Mouse (Mus musculus): ENCODE data around the gene Dus1l. TPM values are rescaled to one million over a fixed set of nuclear protein-coding genes. Genes with fewer than 3 reads are reported as not detected.

Gene Dus1l
- total and polyA plus RNA-seq, 3 experiments, result 20.6 to 23.5 (median 23.3) TPM

DNA sequence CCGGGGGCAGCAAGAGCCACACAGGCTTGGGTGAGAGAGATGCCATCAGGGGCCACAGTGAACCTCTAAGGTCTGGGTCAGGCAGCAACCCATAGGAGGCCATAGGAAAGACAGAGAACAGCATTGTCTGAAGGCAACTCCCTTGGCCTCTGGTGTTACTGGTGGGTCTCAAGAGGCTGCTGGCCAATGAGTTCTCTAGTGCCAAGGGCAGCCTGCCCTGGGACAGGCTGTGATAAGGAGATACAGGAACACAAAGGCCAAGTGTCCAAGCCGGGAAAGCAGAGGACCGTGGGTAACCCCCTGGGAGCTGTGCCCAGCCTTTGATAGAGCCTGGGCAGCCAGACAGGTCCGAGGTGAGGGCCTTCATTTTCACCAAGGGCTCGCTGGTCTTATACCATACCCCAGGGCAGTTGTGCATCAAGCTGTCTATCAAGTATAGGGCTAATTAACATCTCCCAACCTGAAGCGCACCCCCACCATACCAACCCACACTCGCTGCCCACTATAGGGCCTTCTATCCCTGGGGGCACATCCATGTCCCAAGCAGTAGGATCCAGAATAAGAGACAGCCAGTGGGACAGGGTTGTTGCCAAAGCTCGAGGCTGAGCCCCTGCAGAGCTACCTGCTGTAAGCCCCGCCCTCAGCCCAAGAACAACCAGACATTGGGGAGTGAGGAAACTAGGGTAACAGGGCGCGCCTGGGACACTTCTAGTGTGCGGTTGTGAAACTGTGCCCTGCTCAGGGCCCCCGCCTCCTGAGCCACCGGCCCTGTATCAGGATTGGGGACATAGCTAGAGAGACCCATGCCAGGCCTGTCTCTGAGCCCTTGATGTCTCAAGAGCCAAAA lies 25.1 kb upstream of the Dus1l start:
- Histone ChIP-seq H3K27ac (no peak overlapping the region), H3K36me3 (ENCODE audit: control insufficient read depth, insufficient read depth, low read length) (no peaks in the 10 kb centered on the region), H3K9ac (ENCODE audit: low read depth, low read length) (no peak overlapping the region), H3K4me1 (ENCODE audit: control insufficient read depth, insufficient read depth, low read length) (peaks cover 7% of the 10 kb centered on the region), H3K79me2 (replicated peaks; ENCODE audit: control insufficient read depth, insufficient read depth, low read length) (no peaks in the 10 kb centered on the region), H3K4me3 (no peak overlapping the region), H3K27me3 (ENCODE audit: control insufficient read depth, insufficient read depth, low read length) (no peaks in the 10 kb centered on the region)
- no peak for TF ChIP-seq CTCF (IDR thresholded peaks at IDR 0.05)
- no peak for TF ChIP-seq EP300 (IDR thresholded peaks at IDR 0.05; ENCODE audit: insufficient read depth, low read depth, low read length)
- TF ChIP-seq POLR2A (IDR thresholded peaks at IDR 0.05; ENCODE audit: insufficient read depth, low read depth, low read length), result no peak
- peak in 1 of 2 experiments; percentile 30 for DNase-seq
- WGBS, result 74% methylated on average over 14 of the region's 14 CpGs
- intact Hi-C loops (cut with DNase I), result no loop called here

- no peak for TF ChIP-seq POLR2A (IDR thresholded peaks at IDR 0.05; ENCODE audit: insufficient read depth, low read depth, low read length)
- TF ChIP-seq EP300 (IDR thresholded peaks at IDR 0.05; ENCODE audit: insufficient read depth, low read depth, low read length), result no peak
- TF ChIP-seq CTCF (IDR thresholded peaks at IDR 0.05), result no peak
- no peak for DNase-seq
- no peak overlapping the region for H3K4me3 ChIP-seq
- WGBS, result 92% methylated on average over 14 of the region's 14 CpGs
- no peak overlapping the region for H3K27ac ChIP-seq
- no peaks in the 10 kb centered on the region for H3K36me3 ChIP-seq (ENCODE audit: control insufficient read depth, insufficient read depth, low read length)
- H3K27me3 ChIP-seq (ENCODE audit: control insufficient read depth, insufficient read depth, low read length), result no peaks in the 10 kb centered on the region
- no peaks in the 10 kb centered on the region for H3K79me2 ChIP-seq (replicated peaks; ENCODE audit: control insufficient read depth, insufficient read depth, low read length)
- intact Hi-C loops (cut with DNase I), result no loop called here
- no peak overlapping the region for H3K9ac ChIP-seq (ENCODE audit: low read depth, low read length)
- H3K4me1 ChIP-seq (ENCODE audit: control insufficient read depth, insufficient read depth, low read length), result peaks cover 7% of the 10 kb centered on the region
These were observed 24.3 kb upstream of the Dus1l start for GRCm38 (mm10) chr11:120820546-120820945.

DNA sequence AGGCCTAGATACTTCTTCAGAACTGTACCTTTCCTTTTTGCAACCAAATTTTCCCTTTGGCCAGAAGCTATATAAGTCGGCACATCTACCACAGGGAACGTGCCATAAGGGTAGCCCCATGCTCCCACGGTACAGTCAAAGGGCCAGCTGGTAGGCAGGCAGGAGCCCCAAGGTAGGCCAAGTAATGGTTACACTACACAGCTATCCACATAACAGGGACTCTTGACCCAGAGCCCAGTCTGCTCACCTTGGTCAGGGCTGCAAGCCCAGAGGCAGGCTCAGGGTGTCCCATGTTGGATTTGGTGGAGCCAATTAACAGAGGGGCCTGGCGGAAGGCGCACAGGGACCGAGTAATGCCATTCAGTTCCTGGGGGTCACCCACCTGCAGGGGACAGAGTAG lies 23.4 kb upstream of the Dus1l start:
- no peak for DNase-seq
- Histone ChIP-seq H3K4me1 (ENCODE audit: control insufficient read depth, insufficient read depth, low read length) (peaks cover 5% of the 10 kb centered on the region), H3K9ac (ENCODE audit: low read depth, low read length) (no peak overlapping the region), H3K27me3 (ENCODE audit: control insufficient read depth, insufficient read depth, low read length) (no peaks in the 10 kb centered on the region), H3K27ac (no peak overlapping the region), H3K79me2 (replicated peaks; ENCODE audit: control insufficient read depth, insufficient read depth, low read length) (no peaks in the 10 kb centered on the region), H3K4me3 (no peak overlapping the region), H3K36me3 (ENCODE audit: control insufficient read depth, insufficient read depth, low read length) (no peaks in the 10 kb centered on the region)
- 95% methylated on average over 6 of the region's 6 CpGs for WGBS
- intact Hi-C loops (cut with DNase I), result no loop called here
- TF ChIP-seq EP300 (IDR thresholded peaks at IDR 0.05; ENCODE audit: insufficient read depth, low read depth, low read length), result no peak

DNA sequence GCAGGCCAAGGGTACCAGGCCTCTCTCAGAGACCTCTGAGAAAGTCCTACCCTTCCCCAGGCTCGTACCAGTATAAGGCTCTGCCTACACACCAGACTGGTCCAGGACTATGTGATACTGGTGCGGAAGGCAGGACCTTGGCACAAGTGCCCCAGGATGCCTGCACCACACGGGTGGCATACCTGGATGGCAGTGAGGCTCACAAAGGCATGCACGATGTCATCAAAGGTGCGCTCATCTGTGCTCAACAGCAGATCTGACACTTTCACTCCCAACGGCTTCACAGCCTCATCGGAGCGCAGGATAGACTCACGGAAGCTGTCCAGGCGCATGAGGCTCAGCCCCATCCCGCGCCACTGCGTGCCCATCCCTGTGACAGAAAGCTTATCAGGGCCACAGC lies 22.0 kb upstream of the Dus1l start:
- Histone ChIP-seq H3K27me3 (ENCODE audit: control insufficient read depth, insufficient read depth, low read length) (no peaks in the 10 kb centered on the region), H3K9ac (ENCODE audit: low read depth, low read length) (no peak overlapping the region), H3K36me3 (ENCODE audit: control insufficient read depth, insufficient read depth, low read length) (no peaks in the 10 kb centered on the region), H3K27ac (no peak overlapping the region), H3K4me3 (no peak overlapping the region), H3K4me1 (ENCODE audit: control insufficient read depth, insufficient read depth, low read length) (peaks cover 5% of the 10 kb centered on the region), H3K79me2 (replicated peaks; ENCODE audit: control insufficient read depth, insufficient read depth, low read length) (no peaks in the 10 kb centered on the region)
- TF ChIP-seq EP300 (IDR thresholded peaks at IDR 0.05; ENCODE audit: insufficient read depth, low read depth, low read length), result no peak
- no peak for DNase-seq
- intact Hi-C loops (cut with DNase I), result no loop called here
- WGBS, result 95% methylated on average over 13 of the region's 13 CpGs

GRCm38 (mm10) chr11:120817358-120817757 lies 21.2 kb upstream of the Dus1l start:
- TF ChIP-seq POLR2A (IDR thresholded peaks at IDR 0.05; ENCODE audit: insufficient read depth, low read depth, low read length), result no peak
- no peak for TF ChIP-seq CTCF (IDR thresholded peaks at IDR 0.05)
- no peak for TF ChIP-seq EP300 (IDR thresholded peaks at IDR 0.05; ENCODE audit: insufficient read depth, low read depth, low read length)
- DNase-seq, result no peak
- Histone ChIP-seq H3K9ac (ENCODE audit: low read depth, low read length) (no peak overlapping the region), H3K27ac (no peak overlapping the region), H3K27me3 (ENCODE audit: control insufficient read depth, insufficient read depth, low read length) (no peaks in the 10 kb centered on the region), H3K4me1 (ENCODE audit: control insufficient read depth, insufficient read depth, low read length) (0 out of 2 replicates have a peak, but pooled peaks cover 1% of the 10 kb centered on the region), H3K4me3 (no peak overlapping the region), H3K36me3 (ENCODE audit: control insufficient read depth, insufficient read depth, low read length) (no peaks in the 10 kb centered on the region), H3K79me2 (replicated peaks; ENCODE audit: control insufficient read depth, insufficient read depth, low read length) (no peaks in the 10 kb centered on the region)
- WGBS, result 90% methylated on average over 6 of the region's 6 CpGs
- intact Hi-C loops (cut with DNase I), result no loop called here

GRCm38 (mm10) chr11:120812068-120812467 lies 15.9 kb upstream of the Dus1l start:
- 90% methylated on average over 16 of the region's 16 CpGs for WGBS
- Histone ChIP-seq H3K4me1 (ENCODE audit: control insufficient read depth, insufficient read depth, low read length) (no peaks in the 10 kb centered on the region), H3K36me3 (ENCODE audit: control insufficient read depth, insufficient read depth, low read length) (no peaks in the 10 kb centered on the region), H3K79me2 (replicated peaks; ENCODE audit: control insufficient read depth, insufficient read depth, low read length) (no peaks in the 10 kb centered on the region), H3K27me3 (ENCODE audit: control insufficient read depth, insufficient read depth, low read length) (no peaks in the 10 kb centered on the region), H3K4me3 (no peak overlapping the region), H3K9ac (ENCODE audit: low read depth, low read length) (no peak overlapping the region), H3K27ac (no peak overlapping the region)
- intact Hi-C loops (cut with DNase I), result no loop called here
- TF ChIP-seq EP300 (IDR thresholded peaks at IDR 0.05; ENCODE audit: insufficient read depth, low read depth, low read length) (no peak), POLR2A (IDR thresholded peaks at IDR 0.05; ENCODE audit: insufficient read depth, low read depth, low read length) (no peak), CTCF (IDR thresholded peaks at IDR 0.05) (no peak)
- DNase-seq, result no peak

Data from heart, adult 2 months (tissue).